Mouse (Mus musculus): Measurements from ENCODE around the gene Cst7. TPM values are rescaled to one million over a fixed set of nuclear protein-coding genes. Genes with fewer than 3 reads are reported as not detected.
A peak's percentile ranks its signal among the peaks of the same experiment; 100 is the strongest.

Gene Cst7
- total RNA-seq, 1 experiment, result not detected

DNA sequence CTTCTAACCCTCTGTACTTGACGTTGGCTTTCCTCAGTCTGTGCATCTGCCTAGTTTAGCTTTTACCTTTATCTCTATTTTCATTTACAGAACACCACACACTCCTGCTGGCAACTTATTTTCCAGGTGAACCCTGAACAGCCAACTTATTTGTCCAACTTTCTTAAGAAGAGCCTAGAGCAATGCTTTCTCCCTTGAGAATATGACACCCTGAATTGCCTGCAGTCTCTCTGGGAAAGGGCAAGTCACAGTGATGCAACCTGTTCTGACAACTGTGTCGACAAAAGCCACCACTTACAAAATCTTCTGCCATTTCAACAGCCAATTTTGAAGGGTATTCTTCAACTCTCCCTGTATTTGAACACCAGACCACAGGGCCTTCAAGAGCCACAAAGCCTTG lies 34.6 kb downstream of the Cst7 start:
- no peak for TF ChIP-seq ZNF384 (IDR thresholded peaks at IDR 0.05; ENCODE audit: low read depth, low read length)
- TF ChIP-seq MAFK (IDR thresholded peaks at IDR 0.05; ENCODE audit: insufficient read depth, low read depth, low read length), result no peak
- in situ Hi-C loops (cut with MboI; ENCODE audit: low sequenced_read_pairs in 2 of 2, unreplicated experiment in 2 of 2), result no loop called here
- no peaks in the 10 kb centered on the region for H3K36me3 ChIP-seq (ENCODE audit: control insufficient read depth, insufficient read depth, low read length, poor library complexity, severe bottlenecking)

DNA sequence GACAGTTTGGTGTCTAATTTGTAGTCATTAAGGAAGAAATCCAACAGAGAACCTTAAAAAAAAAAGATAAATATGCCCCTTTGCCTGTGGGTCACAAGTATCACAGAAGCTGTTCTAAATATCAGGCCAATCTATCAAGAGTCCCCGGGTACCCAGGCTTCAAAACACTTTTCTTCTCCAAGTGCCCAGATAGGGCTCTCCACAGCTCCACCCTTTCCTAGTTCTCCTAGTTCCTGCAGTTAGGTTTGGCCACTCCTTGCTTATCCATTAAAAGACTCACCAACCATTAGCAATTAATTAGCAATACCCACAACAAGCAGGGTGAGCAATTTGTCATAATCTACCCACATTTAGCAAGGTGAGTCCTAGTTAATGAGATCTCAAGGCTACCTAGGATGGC lies 36.9 kb downstream of the Cst7 start:
- Histone ChIP-seq H3K9me3 (ENCODE audit: control insufficient read depth, insufficient read depth, low read depth, low read length) (no peaks in the 10 kb centered on the region), H3K9ac (ENCODE audit: insufficient read depth, low read depth, low read length, poor library complexity, severe bottlenecking) (no peak overlapping the region), H3K27ac (ENCODE audit: insufficient read depth, low read depth, low read length, poor library complexity, severe bottlenecking) (no peak overlapping the region), H3K4me3 (ENCODE audit: insufficient read depth in 1 of 2, low read depth in 1 of 2, low read length in 2 of 2, poor library complexity in 1 of 2, severe bottlenecking in 1 of 2) (no peak overlapping the region), H3K36me3 (ENCODE audit: control insufficient read depth, insufficient read depth, low read length, poor library complexity, severe bottlenecking) (no peaks in the 10 kb centered on the region), H3K4me1 (ENCODE audit: control insufficient read depth in 2 of 2, insufficient read depth in 2 of 2, low read length in 2 of 2, poor library complexity in 1 of 2) (peaks cover 0 to 4% of the 10 kb centered on the region in 2 experiments; a peak in 1 of 4 replicates)
- TF ChIP-seq CHD2 (IDR thresholded peaks at IDR 0.05; ENCODE audit: low read depth, low read length) (no peak), HCFC1 (IDR thresholded peaks at IDR 0.05; ENCODE audit: borderline replicate concordance, insufficient read depth, low read length) (no peak), ZC3H11A (IDR thresholded peaks at IDR 0.05; ENCODE audit: borderline replicate concordance, low read depth, low read length) (no peak), ZNF384 (IDR thresholded peaks at IDR 0.05; ENCODE audit: low read depth, low read length) (no peak)
- DNase-seq (ENCODE audit: low read depth, low spot score), result no peak
- in situ Hi-C loops (cut with MboI; ENCODE audit: low sequenced_read_pairs in 2 of 2, unreplicated experiment in 2 of 2), result no loop called here

More for the DNA sequence above, 34.6 kb downstream of the Cst7 start:
- DNase-seq (ENCODE audit: low read depth, low spot score), result no peak
- Histone ChIP-seq H3K9ac (ENCODE audit: insufficient read depth, low read depth, low read length, poor library complexity, severe bottlenecking) (no peak overlapping the region), H3K9me3 (ENCODE audit: control insufficient read depth, insufficient read depth, low read depth, low read length) (no peaks in the 10 kb centered on the region), H3K27ac (ENCODE audit: insufficient read depth, low read depth, low read length, poor library complexity, severe bottlenecking) (no peak overlapping the region), H3K4me3 (ENCODE audit: insufficient read depth in 1 of 2, low read depth in 1 of 2, low read length in 2 of 2, poor library complexity in 1 of 2, severe bottlenecking in 1 of 2) (no peak overlapping the region), H3K4me1 (ENCODE audit: control insufficient read depth in 2 of 2, insufficient read depth in 2 of 2, low read length in 2 of 2, poor library complexity in 1 of 2) (peaks cover 0 to 4% of the 10 kb centered on the region in 2 experiments; a peak in 1 of 4 replicates)

DNA sequence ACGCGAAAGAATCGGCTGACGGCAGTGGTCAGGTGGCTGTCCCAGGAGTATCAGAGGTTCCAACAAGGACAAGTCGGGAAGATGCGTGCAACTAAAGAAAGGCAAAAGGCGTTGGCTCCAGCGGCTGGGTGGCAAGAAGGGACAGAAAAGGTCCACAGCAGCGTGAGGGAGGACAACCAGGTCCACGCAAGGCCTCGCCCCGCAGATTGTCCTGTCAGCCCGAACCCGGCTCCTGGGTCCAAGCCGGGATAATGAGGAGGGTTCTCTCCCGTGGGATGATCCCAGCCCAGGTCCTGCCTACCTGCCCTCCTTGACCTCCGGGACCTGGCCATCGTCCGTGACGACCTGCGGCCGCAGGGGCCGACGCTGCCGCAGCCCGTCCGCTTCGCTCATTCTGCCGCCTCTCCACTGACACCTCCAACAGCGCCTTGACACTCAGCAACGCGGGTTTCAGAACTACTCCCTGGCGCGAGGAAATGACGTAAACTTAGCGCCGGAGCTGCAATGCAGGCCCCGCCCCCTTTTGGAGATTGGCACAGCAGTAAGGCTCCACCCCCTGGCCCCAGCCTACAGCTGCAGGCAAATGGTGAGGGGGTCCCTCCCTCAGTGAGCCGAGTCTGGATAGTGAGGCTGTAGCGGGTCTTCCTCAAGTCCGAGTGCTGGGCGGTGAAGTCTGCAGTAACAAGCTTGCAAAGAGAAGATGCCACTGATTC lies 38.0 kb downstream of the Cst7 start, which contains the start of gene Apmap:
Gene Apmap (minus strand): TSS at position 481 of the 713 bp plus-strand sequence.
- peak; percentile 96 for DNase-seq (ENCODE audit: low read depth, low spot score)
- TF ChIP-seq CHD2 (IDR thresholded peaks at IDR 0.05; ENCODE audit: low read depth, low read length) (no peak), ZNF384 (IDR thresholded peaks at IDR 0.05; ENCODE audit: low read depth, low read length) (no peak), ZC3H11A (IDR thresholded peaks at IDR 0.05; ENCODE audit: borderline replicate concordance, low read depth, low read length) (no peak), MAFK (IDR thresholded peaks at IDR 0.05; ENCODE audit: insufficient read depth, low read depth, low read length) (no peak), HCFC1 (IDR thresholded peaks at IDR 0.05; ENCODE audit: borderline replicate concordance, insufficient read depth, low read length) (peak; percentile 82)
- Histone ChIP-seq H3K36me3 (ENCODE audit: control insufficient read depth, insufficient read depth, low read length, poor library complexity, severe bottlenecking) (no peaks in the 10 kb centered on the region), H3K27ac (ENCODE audit: insufficient read depth, low read depth, low read length, poor library complexity, severe bottlenecking) (no peak within 1 kb of the TSS), H3K4me3 (ENCODE audit: insufficient read depth in 1 of 2, low read depth in 1 of 2, low read length in 2 of 2, poor library complexity in 1 of 2, severe bottlenecking in 1 of 2) (peak within 1 kb of the TSS; percentile 93 to 95), H3K4me1 (ENCODE audit: control insufficient read depth in 2 of 2, insufficient read depth in 2 of 2, low read length in 2 of 2, poor library complexity in 1 of 2) (peaks cover 0 to 4% of the 10 kb centered on the region in 2 experiments; a peak in 1 of 4 replicates), H3K9me3 (ENCODE audit: control insufficient read depth, insufficient read depth, low read depth, low read length) (no peaks in the 10 kb centered on the region), H3K9ac (ENCODE audit: insufficient read depth, low read depth, low read length, poor library complexity, severe bottlenecking) (peak within 1 kb of the TSS; percentile 86)
- in situ Hi-C loops (cut with MboI; ENCODE audit: low sequenced_read_pairs in 2 of 2, unreplicated experiment in 2 of 2), result no loop called here

DNA sequence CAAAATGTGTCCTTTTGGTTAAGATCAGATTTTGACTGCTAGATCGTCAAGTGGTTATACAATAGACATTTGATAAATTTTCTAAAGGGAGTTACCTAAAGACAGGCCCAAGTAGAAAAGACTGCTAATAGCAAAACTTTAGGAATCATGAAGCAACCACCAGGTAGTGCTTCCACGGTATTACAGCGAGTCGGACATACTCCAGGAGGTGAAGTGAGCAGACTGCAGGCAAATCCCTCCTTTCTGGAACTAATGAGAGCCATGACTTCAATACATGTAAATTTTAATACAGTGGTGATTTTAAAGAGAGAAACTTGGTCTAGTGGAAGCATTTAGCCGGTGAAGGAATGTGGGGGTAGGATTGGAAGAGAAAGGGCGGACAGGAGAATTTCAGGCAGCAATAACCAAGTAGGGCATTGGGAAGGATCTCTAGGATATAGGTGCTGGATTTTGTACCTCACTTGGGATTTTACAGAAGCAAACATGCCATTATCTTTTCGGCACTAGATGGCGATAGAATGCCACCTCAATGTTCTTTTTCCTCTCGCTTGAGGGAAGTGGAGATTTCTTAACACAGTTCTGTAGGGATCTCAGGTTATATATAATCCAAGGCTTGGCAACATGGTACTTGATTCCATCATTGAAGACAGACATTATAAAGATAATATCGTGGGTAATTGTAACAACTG lies 38.8 kb downstream of the Cst7 start:
- H3K27ac ChIP-seq (ENCODE audit: insufficient read depth, low read depth, low read length, poor library complexity, severe bottlenecking), result no peak overlapping the region
- H3K9me3 ChIP-seq (ENCODE audit: control insufficient read depth, insufficient read depth, low read depth, low read length), result no peaks in the 10 kb centered on the region
- in situ Hi-C loops (cut with MboI; ENCODE audit: low sequenced_read_pairs in 2 of 2, unreplicated experiment in 2 of 2), result no loop called here
- peaks cover 0 to 4% of the 10 kb centered on the region in 2 experiments; a peak in 1 of 4 replicates for H3K4me1 ChIP-seq (ENCODE audit: control insufficient read depth in 2 of 2, insufficient read depth in 2 of 2, low read length in 2 of 2, poor library complexity in 1 of 2)
- DNase-seq (ENCODE audit: low read depth, low spot score), result peak; percentile 59
- H3K4me3 ChIP-seq (ENCODE audit: insufficient read depth in 1 of 2, low read depth in 1 of 2, low read length in 2 of 2, poor library complexity in 1 of 2, severe bottlenecking in 1 of 2), result peak overlapping the region; percentile 93 to 95
- no peaks in the 10 kb centered on the region for H3K36me3 ChIP-seq (ENCODE audit: control insufficient read depth, insufficient read depth, low read length, poor library complexity, severe bottlenecking)
- no peak overlapping the region for H3K9ac ChIP-seq (ENCODE audit: insufficient read depth, low read depth, low read length, poor library complexity, severe bottlenecking)
- peak; percentile 96 for TF ChIP-seq ZC3H11A (IDR thresholded peaks at IDR 0.05; ENCODE audit: borderline replicate concordance, low read depth, low read length)
- TF ChIP-seq HCFC1 (IDR thresholded peaks at IDR 0.05; ENCODE audit: borderline replicate concordance, insufficient read depth, low read length), result no peak

All from ES-E14 (cell line).